Mouse (Mus musculus) adrenal gland, postnatal 36 days (tissue): Measurements from ENCODE around the gene Gm13199. TPM values are rescaled to one million over a fixed set of nuclear protein-coding genes. Genes with fewer than 3 reads are reported as not detected.

Experiments
- DNase-seq, 2 experiments: peaks; one replicate each; pipeline ENCODE4 v3.0.0; 2021; ENCODE audit warnings: mixed read lengths in 1 of 2
- total RNA-seq, 2 experiments: library from RNA; stranded (reverse); gene quantifications; 2 replicates each; pipeline ENCODE4 v1.2.3; 2021

Gene Gm13199
- total RNA-seq, 2 experiments from 2014 or later = 0.66 to 0.73 TPM

- no peak for DNase-seq
These were observed 40.3 kb downstream of the Gm13199 start for GRCm38 (mm10) chr2:5822449-5822848.

- DNase-seq = no peak
These were observed 41.5 kb downstream of the Gm13199 start for GRCm38 (mm10) chr2:5821264-5821663.

Other genes starting within 250 kb of the Gm13199 start
- gene Camk1d, start 148.4 kb downstream of the Gm13199 start, total RNA-seq = 1 to 10 TPM; 6.6 TPM
- 10 to 100 TPM; 45.0 to 49.3 TPM for gene Nudt5, start 17.9 kb downstream of the Gm13199 start, total RNA-seq
- 100 to 1,000 TPM; 133 to 138 TPM for gene Cdc123, start 17.8 kb downstream of the Gm13199 start, total RNA-seq
- 10 to 100 TPM; 28.0 to 38.2 TPM for gene Sec61a2, start 32.5 kb upstream of the Gm13199 start, total RNA-seq
- 10 to 100 TPM in 1 of 2 experiments, 1 to 10 TPM in 1; 7.7 to 14.2 TPM for gene Dhtkd1, start 79.9 kb upstream of the Gm13199 start, total RNA-seq
- gene Upf2, start 88.5 kb upstream of the Gm13199 start, total RNA-seq = 10 to 100 TPM; 22.1 to 24.5 TPM